7 mouse cellular contexts compared by ENCODE assay signal in the genomic region with DNA sequence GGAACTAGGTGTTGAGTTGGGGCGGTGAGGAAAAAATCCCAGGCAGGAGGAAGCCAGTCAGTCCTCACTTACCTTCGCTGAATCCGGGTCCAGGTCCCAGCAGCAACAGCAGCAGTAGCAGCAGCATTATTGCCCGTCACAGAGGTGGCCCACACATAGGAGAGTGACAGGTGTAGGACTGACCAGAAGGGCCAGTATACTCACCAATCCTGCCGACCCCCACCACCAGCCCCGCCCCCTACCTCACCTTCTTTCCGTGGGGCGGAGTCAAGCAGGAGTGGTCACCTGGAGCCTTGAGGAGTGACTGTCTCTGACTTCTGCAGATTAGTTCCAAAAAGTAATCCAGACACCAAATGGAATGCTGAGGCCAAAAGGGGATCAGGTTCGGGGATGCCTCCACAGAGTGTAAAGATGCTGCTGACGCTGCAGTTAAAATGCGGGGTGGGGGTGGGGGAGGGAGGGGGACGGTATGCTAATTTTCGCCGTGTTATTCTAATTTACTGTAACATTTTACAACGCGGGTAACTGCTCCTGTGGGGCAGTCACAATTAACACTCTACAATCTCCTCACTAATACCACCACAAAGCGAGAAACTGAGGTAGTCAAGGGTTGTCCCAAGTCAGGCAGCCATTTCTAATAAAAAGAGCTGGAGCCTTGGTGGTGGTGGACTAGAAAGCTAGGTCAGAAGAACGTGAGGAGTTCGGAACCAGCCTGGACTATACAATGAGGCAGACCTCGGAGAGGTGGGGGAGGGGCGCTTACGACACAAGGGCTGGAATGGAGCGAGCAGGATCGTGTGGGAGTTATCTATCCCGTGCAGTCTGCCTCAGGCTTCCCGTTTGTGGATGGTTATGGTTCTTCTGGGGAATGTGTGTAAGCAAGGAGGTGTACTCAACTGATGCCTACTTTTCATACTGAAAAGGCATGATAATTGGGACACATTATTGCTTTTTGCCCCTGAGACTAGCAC. TPM values are rescaled to one million over a fixed set of nuclear protein-coding genes. Genes with fewer than 3 reads are reported as not detected.
DNase-seq lines count a peak whose midpoint lies in the region; ATAC-seq and TF ChIP-seq lines count a peak whose summit lies in the region.

A gene (minus strand): TSS at position 699 of the 971 bp plus-strand sequence.

- in situ Hi-C loops in CH12.LX (cut with MboI; ENCODE audit: low pct_ligation_motif_present, low pct_unique_long_range_greater_than_20kb, low sequenced_read_pairs), result loop anchor here (10.0 to 25.0 kb wide), 2 partner anchors 196 to 293 kb away; no protein-coding TSS in a partner anchor

- no peak within 1 kb of the TSS for H3K27ac ChIP-seq in CH12.LX (ENCODE audit: insufficient read depth, low read depth)
- H3K27ac ChIP-seq in heart, postnatal 0 days (ENCODE audit: low read depth), result no peak within 1 kb of the TSS
- no peak within 1 kb of the TSS for H3K27ac ChIP-seq in liver, postnatal 0 days (ENCODE audit: low read depth)

- peak within 1 kb of the TSS; percentile 33 for H3K4me2 ChIP-seq in CH12.LX (ENCODE audit: insufficient read depth, low read depth, poor library complexity, severe bottlenecking)
- H3K4me2 ChIP-seq in heart, postnatal 0 days (ENCODE audit: low read depth, low read length), result peak within 1 kb of the TSS; percentile 4; the same call in 1 of the 2 replicates
- peak within 1 kb of the TSS; percentile 51 for H3K4me2 ChIP-seq in liver, postnatal 0 days (ENCODE audit: low read depth, low read length)

- no peak for TF ChIP-seq POLR2A in CH12.LX (IDR thresholded peaks at IDR 0.05; ENCODE audit: low read depth, low read length)

- peaks cover 10% of the 10 kb centered on the region for H3K27me3 ChIP-seq in CH12.LX (replicated peaks)
- H3K27me3 ChIP-seq in heart, postnatal 0 days (ENCODE audit: control insufficient read depth, insufficient read depth, low read length), result no peaks in the 10 kb centered on the region
- H3K27me3 ChIP-seq in liver, postnatal 0 days (ENCODE audit: insufficient read depth, low read length), result no peaks in the 10 kb centered on the region

- H3K36me3 ChIP-seq in CH12.LX (replicated peaks in 1 of 2; ENCODE audit: control insufficient read depth in 1 of 2, insufficient read depth in 1 of 2, low read length in 1 of 2), result no peaks in the 10 kb centered on the region
- H3K36me3 ChIP-seq in heart, postnatal 0 days (replicated peaks; ENCODE audit: control insufficient read depth, insufficient read depth, low read length), result no peaks in the 10 kb centered on the region
- no peaks in the 10 kb centered on the region for H3K36me3 ChIP-seq in liver, postnatal 0 days (replicated peaks; ENCODE audit: insufficient read depth, low read length)

- no peaks in the 10 kb centered on the region for H3K79me2 ChIP-seq in CH12.LX (replicated peaks; ENCODE audit: control insufficient read depth, extremely low read depth, insufficient read depth, poor library complexity, severe bottlenecking)

- no peak for TF ChIP-seq EP300 in CH12.LX (IDR thresholded peaks at IDR 0.05; ENCODE audit: low read length)
- no peak for TF ChIP-seq EP300 in heart, postnatal 0 days (IDR thresholded peaks at IDR 0.05; ENCODE audit: low read depth)
- TF ChIP-seq EP300 in liver, postnatal 0 days (IDR thresholded peaks at IDR 0.05; ENCODE audit: low read depth), result no peak

- no peak for TF ChIP-seq RAD21 in CH12.LX (IDR thresholded peaks at IDR 0.05; ENCODE audit: low read depth, low read length)

- TF ChIP-seq CTCF in CH12.LX (conservative IDR thresholded peaks at IDR 0.05 in 1 of 2, IDR thresholded peaks at IDR 0.05 in 1 of 2; ENCODE audit: low read depth in 2 of 2, low read length in 2 of 2), result no peak
- TF ChIP-seq CTCF in heart, postnatal 0 days (IDR thresholded peaks at IDR 0.05; ENCODE audit: low read depth), result no peak
- no peak for TF ChIP-seq CTCF in liver, postnatal 0 days (IDR thresholded peaks at IDR 0.05; ENCODE audit: low read depth)

- WGBS in heart, postnatal 0 days, result 7% methylated on average over 26 of the region's 26 CpGs
- WGBS in liver, postnatal 0 days (ENCODE audit: insufficient replicate concordance), result 16% methylated on average over 26 of the region's 26 CpGs

- H3K9ac ChIP-seq in CH12.LX (ENCODE audit: insufficient read depth, low read depth), result no peak within 1 kb of the TSS
- H3K9ac ChIP-seq in heart, postnatal 0 days (replicated peaks; ENCODE audit: low read depth, low read length), result no peak within 1 kb of the TSS
- H3K9ac ChIP-seq in liver, postnatal 0 days (replicated peaks), result no peak within 1 kb of the TSS

- no peak within 1 kb of the TSS for H3K4me3 ChIP-seq in CH12.LX (replicated peaks in 1 of 3; ENCODE audit: low read depth in 2 of 3, low read length in 2 of 3, poor library complexity in 1 of 3)
- H3K4me3 ChIP-seq in heart, postnatal 0 days (ENCODE audit: low read depth, low read length), result no peak within 1 kb of the TSS
- H3K4me3 ChIP-seq in liver, postnatal 0 days (ENCODE audit: low read depth, low read length), result no peak within 1 kb of the TSS

- H3K4me1 ChIP-seq in CH12.LX (ENCODE audit: control insufficient read depth in 1 of 2, insufficient read depth in 2 of 2), result 0 out of 4 replicates have a peak, but pooled peaks cover 0 to 5% of the 10 kb centered on the region in 2 experiments
- no peaks in the 10 kb centered on the region for H3K4me1 ChIP-seq in heart, postnatal 0 days (ENCODE audit: control insufficient read depth, insufficient read depth)
- peaks cover 5% of the 10 kb centered on the region for H3K4me1 ChIP-seq in liver, postnatal 0 days (ENCODE audit: insufficient read depth)

- no peaks in the 10 kb centered on the region for H3K9me3 ChIP-seq in CH12.LX (replicated peaks; ENCODE audit: low read length)
- H3K9me3 ChIP-seq in heart, postnatal 0 days (replicated peaks; ENCODE audit: control insufficient read depth, low read length), result no peaks in the 10 kb centered on the region
- no peaks in the 10 kb centered on the region for H3K9me3 ChIP-seq in liver, postnatal 0 days (ENCODE audit: low read length)

- no peak for DNase-seq in CH12.LX (ENCODE audit: extremely low read depth)
- DNase-seq in ES-CJ7 (ENCODE audit: low read depth, low spot score), result peak; percentile 81
- no peak for DNase-seq in heart, postnatal 0 days (ENCODE audit: low spot score)
- DNase-seq in liver, postnatal 0 days, result peak; percentile 33
- no peak for DNase-seq in cerebellum, adult 9-11 months
- DNase-seq in gastrocnemius, adult 8-10 months (ENCODE audit: low spot score in 2 of 2), result no peak
- DNase-seq in frontal cortex, adult 2 months (ENCODE audit: extremely low spot score in 1 of 2, low spot score in 1 of 2), result no peak

- dilution Hi-C loops in CH12.LX (cut with MboI; ENCODE audit: extremely low pct_ligation_motif_present, extremely low pct_unique_long_range_greater_than_20kb, low sequenced_read_pairs), result no loop called here

- no peak for ATAC-seq in heart, postnatal 0 days (ENCODE audit: insufficient read depth, low read depth)
- no peak for ATAC-seq in liver, postnatal 0 days

TF ChIP-seq in CH12.LX, 34 proteins besides CTCF, POLR2A, EP300 and RAD21:
- TF ChIP-seq IRF4 (IDR thresholded peaks at IDR 0.05; ENCODE audit: low read depth, low read length) (no peak), ELF1 (IDR thresholded peaks at IDR 0.05; ENCODE audit: low read depth, low read length) (no peak), TCF12 (IDR thresholded peaks at IDR 0.05; ENCODE audit: low read depth, low read length) (no peak), PAX5 (IDR thresholded peaks at IDR 0.05; ENCODE audit: low read length) (no peak), HCFC1 (IDR thresholded peaks at IDR 0.05; ENCODE audit: low read depth, low read length) (no peak), NRF1 (IDR thresholded peaks at IDR 0.05; ENCODE audit: low read depth, low read length) (no peak), E2F4 (IDR thresholded peaks at IDR 0.05; ENCODE audit: insufficient replicate concordance, low read depth, low read length) (no peak), SIN3A (IDR thresholded peaks at IDR 0.05; ENCODE audit: low read length) (no peak), NELFE (IDR thresholded peaks at IDR 0.05; ENCODE audit: low read depth, low read length) (no peak), ZC3H11A (IDR thresholded peaks at IDR 0.05; ENCODE audit: low read depth, low read length) (no peak), MEF2A (IDR thresholded peaks at IDR 0.05; ENCODE audit: borderline replicate concordance, low read depth, low read length) (no peak), MAZ (IDR thresholded peaks at IDR 0.05; ENCODE audit: low read depth, low read length) (no peak), BHLHE40 (IDR thresholded peaks at IDR 0.05; ENCODE audit: low read depth, low read length) (no peak), ZNF384 (IDR thresholded peaks at IDR 0.05; ENCODE audit: low read depth, low read length) (no peak)

RNA-seq across cellular contexts. Expression of the gene that starts here (rescaled TPM):
- not detected in 2 replicates for total RNA-seq in CH12.LX (2012; rRNA removed)
- not detected in 2 replicates for total RNA-seq in CH12.LX (2014; rRNA removed)
- polyA plus RNA-seq in CH12.LX (2012; ENCODE audit: insufficient read length, low read depth), result not detected in 2 replicates
- total RNA-seq in heart, postnatal 0 days (2014; rRNA removed; ENCODE audit: low replicate concordance), result not detected in 2 replicates
- polyA plus RNA-seq in heart, postnatal 0 days (2015; fragmentation: Nextera tagmentation; extraction: Ambion mirVana), result not detected in 2 replicates
- polyA plus RNA-seq in liver, postnatal 0 days (2015; fragmentation: Nextera tagmentation; extraction: Ambion mirVana), result not detected in 2 replicates
- total RNA-seq in gastrocnemius, adult 8-10 months (2022), result not detected
- not detected in 2 replicates for polyA plus RNA-seq in frontal cortex, adult 2 months (2012; rRNA removed)

Comparison
In these comparisons a context has a peak if more than half of its experiments do, and no peak if none do; other contexts are left out.
1. Peak in DNase-seq and H3K4me2 ChIP-seq in liver, postnatal 0 days; RNA of the gene not detected or under 1 TPM.